Mouse (Mus musculus): ENCODE results near the gene Zfp273. TPM values are rescaled to one million over a fixed set of nuclear protein-coding genes. Genes with fewer than 3 reads are reported as not detected.
"Not testable (repeated sequence)": the region's sequence is repeated elsewhere in the genome, so short reads cannot be mapped to it uniquely, and the experiment has no call there.

Gene Zfp273
- 4.8 and 5.5 TPM in 2 replicates for polyA plus RNA-seq (2011; ENCODE audit: insufficient read depth, insufficient read length, low read depth, missing spikeins)

DNA sequence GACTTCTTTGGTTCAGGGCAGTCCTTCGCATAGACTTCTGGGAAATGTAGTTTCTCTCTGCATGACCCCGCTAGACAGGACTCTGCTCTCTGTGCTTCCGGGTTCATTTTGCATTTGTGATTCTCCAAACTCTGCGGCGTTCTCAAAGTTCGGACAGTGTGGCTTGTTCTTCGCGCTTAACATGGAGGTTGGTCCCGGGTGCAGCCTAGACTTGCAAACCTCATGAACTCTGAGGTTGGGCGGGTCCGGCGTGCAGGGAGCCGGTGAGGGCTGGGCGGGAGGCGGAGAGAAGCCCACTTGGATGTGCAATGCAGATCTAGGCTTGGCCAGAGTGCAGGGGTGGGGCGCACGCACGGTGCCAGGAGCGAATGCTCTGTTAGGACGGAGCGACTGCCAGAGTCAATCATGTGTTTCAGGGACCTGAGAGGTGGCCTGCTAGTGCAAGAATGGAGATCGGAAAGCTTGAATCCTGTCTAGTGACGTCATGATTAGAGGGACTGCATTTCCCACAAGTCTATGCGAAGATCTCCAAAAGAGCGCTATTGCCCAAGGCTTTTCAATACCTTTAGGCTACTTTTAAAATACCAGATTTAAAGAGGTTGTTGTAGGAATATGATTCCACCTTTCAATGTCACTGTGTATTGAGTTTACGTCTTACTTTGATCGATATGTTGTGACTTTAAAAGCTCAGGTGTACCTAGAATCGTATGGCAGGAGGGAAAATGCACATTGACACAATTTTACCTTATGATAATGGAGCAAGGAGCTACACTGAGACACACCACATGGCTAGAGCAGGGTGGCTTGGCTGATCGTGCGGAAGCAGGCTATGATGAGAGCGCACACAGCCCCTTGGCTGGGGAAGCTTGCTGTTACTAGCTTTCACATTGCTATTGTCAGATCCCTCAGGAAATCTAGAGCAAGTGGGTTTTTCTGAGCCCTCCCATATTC is at the start of gene Zfp273:
Zfp273 (plus strand) TSS at position 31 of the 951 bp plus-strand sequence.
- H3K4me1 ChIP-seq (ENCODE audit: control insufficient read depth, insufficient read depth, low read length), result no peaks in the 10 kb centered on the region
- H3K9me3 ChIP-seq (replicated peaks; ENCODE audit: control insufficient read depth, insufficient read depth, low read length, poor library complexity, severe bottlenecking), result no peaks in the 10 kb centered on the region
- H3K4me3 ChIP-seq (ENCODE audit: low read depth, low read length), result peak within 1 kb of the TSS; percentile 86
- H3K27me3 ChIP-seq (ENCODE audit: control insufficient read depth, insufficient read depth, low read length, poor library complexity, severe bottlenecking), result no peaks in the 10 kb centered on the region
- H3K36me3 ChIP-seq (ENCODE audit: control insufficient read depth, insufficient read depth, low read length, poor library complexity, severe bottlenecking), result no peaks in the 10 kb centered on the region
- H3K9ac ChIP-seq (ENCODE audit: low read depth, poor library complexity, severe bottlenecking), result peak within 1 kb of the TSS; percentile 54
- TF ChIP-seq CTCF (IDR thresholded peaks at IDR 0.05; ENCODE audit: low read depth, low read length), result no peak
- TF ChIP-seq POLR2A (IDR thresholded peaks at IDR 0.05; ENCODE audit: insufficient read depth, low read length), result no peak
- no peak for TF ChIP-seq EP300 (IDR thresholded peaks at IDR 0.05; ENCODE audit: insufficient read depth, low read depth, low read length)
- H3K27ac ChIP-seq (ENCODE audit: insufficient read depth, low read length), result peak within 1 kb of the TSS; percentile 71

DNA sequence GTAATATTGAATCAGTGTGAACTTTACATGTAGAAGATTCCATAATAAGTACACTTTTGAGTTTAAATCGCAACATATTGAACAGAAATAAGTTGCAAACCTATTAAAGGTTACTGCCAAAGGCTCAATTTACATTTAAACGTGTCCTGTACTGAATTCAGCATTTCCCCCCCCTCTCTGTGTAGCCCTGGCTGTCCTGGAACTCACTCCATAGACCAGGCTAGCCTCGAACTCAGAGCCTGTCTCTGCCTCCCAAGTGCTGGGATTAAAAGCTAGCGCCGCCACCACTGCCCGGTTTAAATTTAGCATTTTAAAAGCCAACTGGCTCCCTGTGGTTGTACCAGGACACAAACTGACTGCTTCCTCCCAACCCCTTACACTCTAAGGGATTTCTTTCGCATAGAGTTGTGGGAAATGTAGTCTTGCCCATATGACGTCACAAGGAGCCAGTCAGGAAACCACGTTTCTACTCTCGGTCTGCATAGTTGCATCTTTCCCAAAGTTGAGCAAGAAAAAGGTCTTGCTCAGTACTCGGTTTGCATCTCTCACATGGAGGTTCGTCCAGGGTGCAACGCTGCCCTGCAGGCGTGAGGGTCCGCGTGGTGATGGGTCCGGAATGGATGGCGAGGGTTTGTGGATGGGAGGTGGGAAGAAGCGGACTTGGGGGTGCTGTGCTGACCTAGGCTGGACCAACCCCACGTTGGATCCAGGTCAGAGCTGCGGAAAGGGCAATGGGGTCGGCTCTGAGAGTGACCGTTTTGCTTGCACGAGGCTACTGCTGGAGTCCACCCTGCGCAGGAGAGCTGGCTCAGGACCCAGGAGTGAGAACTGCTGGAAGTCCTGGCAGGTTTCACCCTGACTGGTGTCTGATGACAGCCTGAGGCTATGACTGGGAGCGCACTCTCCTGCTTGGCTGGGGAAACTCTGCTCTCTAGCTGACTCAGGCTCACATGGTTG is 34.0 kb upstream of the Zfp273 start, which contains the start of gene Zfp493:
Zfp493 (plus strand) TSS at position 429 of the 957 bp plus-strand sequence.
- Histone ChIP-seq H3K27ac (ENCODE audit: insufficient read depth, low read length) (0 out of 2 replicates have a peak within 1 kb of the TSS, but pooled peaks have one; percentile 26), H3K36me3 (ENCODE audit: control insufficient read depth, insufficient read depth, low read length, poor library complexity, severe bottlenecking) (peaks cover 8% of the 10 kb centered on the region; the same call in 1 of the 2 replicates), H3K9ac (ENCODE audit: low read depth, poor library complexity, severe bottlenecking) (peak within 1 kb of the TSS; percentile 19), H3K9me3 (replicated peaks; ENCODE audit: control insufficient read depth, insufficient read depth, low read length, poor library complexity, severe bottlenecking) (peaks cover 5% of the 10 kb centered on the region), H3K4me3 (ENCODE audit: low read depth, low read length) (peak within 1 kb of the TSS; percentile 94), H3K4me1 (ENCODE audit: control insufficient read depth, insufficient read depth, low read length) (peaks cover 2% of the 10 kb centered on the region), H3K27me3 (ENCODE audit: control insufficient read depth, insufficient read depth, low read length, poor library complexity, severe bottlenecking) (no peaks in the 10 kb centered on the region)
- TF ChIP-seq EP300 (IDR thresholded peaks at IDR 0.05; ENCODE audit: insufficient read depth, low read depth, low read length) (peak; percentile 60; the same call in 1 of the 2 replicates), POLR2A (IDR thresholded peaks at IDR 0.05; ENCODE audit: insufficient read depth, low read length) (no peak), CTCF (IDR thresholded peaks at IDR 0.05; ENCODE audit: low read depth, low read length) (no peak)

DNA sequence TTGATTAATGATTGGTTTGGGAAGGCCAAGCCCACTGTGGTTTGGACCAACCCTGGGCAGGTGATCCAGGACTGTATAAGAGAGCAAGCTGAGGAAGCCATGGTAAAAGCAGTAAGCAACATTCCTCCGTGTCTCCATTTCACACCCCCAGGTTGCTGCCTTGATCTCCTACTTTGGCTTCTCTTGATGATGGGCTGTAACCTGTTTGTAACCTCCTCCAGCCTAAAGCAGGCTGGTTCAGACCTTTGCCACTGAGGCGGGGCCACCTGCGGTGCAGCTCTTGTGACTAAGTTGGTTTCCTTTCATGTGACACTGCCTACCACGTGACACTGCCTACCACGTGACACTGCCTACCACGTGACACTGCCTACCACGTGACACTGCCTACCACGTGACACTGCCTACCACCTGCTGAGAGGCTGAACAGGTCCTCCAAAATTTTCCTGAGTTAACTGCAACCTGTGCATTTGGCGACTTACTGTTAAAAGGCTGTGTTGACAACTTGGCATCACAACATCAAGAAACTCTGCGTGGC is 21.6 kb upstream of the Zfp273 start:
- TF ChIP-seq EP300 (IDR thresholded peaks at IDR 0.05; ENCODE audit: insufficient read depth, low read depth, low read length), result peak; percentile 77; the same call in 1 of the 2 replicates
- no peak for TF ChIP-seq CTCF (IDR thresholded peaks at IDR 0.05; ENCODE audit: low read depth, low read length)
- no peak overlapping the region for H3K27ac ChIP-seq (ENCODE audit: insufficient read depth, low read length)
- H3K4me3 ChIP-seq (ENCODE audit: low read depth, low read length), result no peak overlapping the region
- H3K4me1 ChIP-seq (ENCODE audit: control insufficient read depth, insufficient read depth, low read length), result no peaks in the 10 kb centered on the region
- H3K27me3 ChIP-seq (ENCODE audit: control insufficient read depth, insufficient read depth, low read length, poor library complexity, severe bottlenecking), result no peaks in the 10 kb centered on the region
- H3K9ac ChIP-seq (ENCODE audit: low read depth, poor library complexity, severe bottlenecking), result no peak overlapping the region
- H3K36me3 ChIP-seq (ENCODE audit: control insufficient read depth, insufficient read depth, low read length, poor library complexity, severe bottlenecking), result peaks cover 6% of the 10 kb centered on the region; the same call in 1 of the 2 replicates
- H3K9me3 ChIP-seq (replicated peaks; ENCODE audit: control insufficient read depth, insufficient read depth, low read length, poor library complexity, severe bottlenecking), result peaks cover 15% of the 10 kb centered on the region

DNA sequence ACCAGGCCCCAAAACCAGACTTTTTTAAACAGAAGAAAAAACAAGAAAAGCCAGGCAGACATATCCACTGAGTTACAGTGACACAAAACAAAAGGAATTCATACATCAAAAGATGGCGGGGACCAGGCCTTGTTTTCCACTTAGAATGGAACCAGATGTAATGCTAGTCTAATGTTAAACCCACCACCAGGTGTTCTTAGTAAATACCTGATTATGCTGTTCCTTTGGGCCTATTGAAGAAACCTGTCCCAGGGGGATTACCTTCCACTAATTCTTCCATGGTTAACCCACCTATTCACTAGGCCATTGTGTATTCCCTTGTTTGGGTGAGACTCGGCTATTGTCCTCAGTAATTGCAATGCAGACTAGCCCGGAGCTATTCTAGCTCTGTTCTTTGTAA is 14.9 kb upstream of the Zfp273 start:
- H3K4me3 ChIP-seq (ENCODE audit: low read depth, low read length), result peak overlapping the region; percentile 91
- H3K9ac ChIP-seq (ENCODE audit: low read depth, poor library complexity, severe bottlenecking), result peak overlapping the region; percentile 68
- H3K9me3 ChIP-seq (replicated peaks; ENCODE audit: control insufficient read depth, insufficient read depth, low read length, poor library complexity, severe bottlenecking), result no peaks in the 10 kb centered on the region
- no peaks in the 10 kb centered on the region for H3K36me3 ChIP-seq (ENCODE audit: control insufficient read depth, insufficient read depth, low read length, poor library complexity, severe bottlenecking)
- no peaks in the 10 kb centered on the region for H3K27me3 ChIP-seq (ENCODE audit: control insufficient read depth, insufficient read depth, low read length, poor library complexity, severe bottlenecking)
- peaks cover 7% of the 10 kb centered on the region for H3K4me1 ChIP-seq (ENCODE audit: control insufficient read depth, insufficient read depth, low read length)
- H3K27ac ChIP-seq (ENCODE audit: insufficient read depth, low read length), result peak overlapping the region; percentile 98
- no peak for TF ChIP-seq CTCF (IDR thresholded peaks at IDR 0.05; ENCODE audit: low read depth, low read length)
- no peak for TF ChIP-seq POLR2A (IDR thresholded peaks at IDR 0.05; ENCODE audit: insufficient read depth, low read length)
- TF ChIP-seq EP300 (IDR thresholded peaks at IDR 0.05; ENCODE audit: insufficient read depth, low read depth, low read length), result 0 out of 2 replicates have a peak, but pooled peaks have one; percentile 55

DNA sequence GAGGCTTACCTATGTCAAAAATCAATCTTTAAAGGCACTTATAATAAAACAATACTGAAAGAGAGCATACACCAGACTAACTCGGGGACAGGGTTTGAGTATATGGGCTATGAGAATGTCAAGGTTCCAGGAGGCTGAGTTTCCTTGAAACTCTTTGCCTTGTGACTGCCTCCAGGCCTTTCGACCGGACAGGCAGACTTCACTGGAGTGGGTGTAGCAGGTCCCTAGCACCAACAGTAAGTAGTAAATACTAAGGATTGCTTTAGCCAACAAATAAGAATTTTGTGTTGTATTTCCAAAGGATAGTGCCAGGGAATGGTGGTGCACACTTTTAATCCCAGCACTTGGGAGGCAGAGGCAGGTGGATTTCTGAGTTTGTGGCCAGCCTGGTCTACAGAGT is 14.4 kb upstream of the Zfp273 start:
- H3K27me3 ChIP-seq (ENCODE audit: control insufficient read depth, insufficient read depth, low read length, poor library complexity, severe bottlenecking); H3K9me3 ChIP-seq (replicated peaks; ENCODE audit: control insufficient read depth, insufficient read depth, low read length, poor library complexity, severe bottlenecking); H3K4me1 ChIP-seq (ENCODE audit: control insufficient read depth, insufficient read depth, low read length); H3K36me3 ChIP-seq (ENCODE audit: control insufficient read depth, insufficient read depth, low read length, poor library complexity, severe bottlenecking): not testable (repeated sequence)
- Histone ChIP-seq H3K9ac (ENCODE audit: low read depth, poor library complexity, severe bottlenecking) (peak overlapping the region; percentile 12; the same call in 1 of the 2 replicates), H3K27ac (ENCODE audit: insufficient read depth, low read length) (peak overlapping the region; percentile 97), H3K4me3 (ENCODE audit: low read depth, low read length) (peak overlapping the region; percentile 66; the same call in 1 of the 2 replicates)
- TF ChIP-seq EP300 (IDR thresholded peaks at IDR 0.05; ENCODE audit: insufficient read depth, low read depth, low read length), result peak; percentile 83; the same call in 1 of the 2 replicates

Measured in ES-Bruce4 (cell line).